Mouse (Mus musculus) kidney, postnatal 0 days (tissue): Measurements from ENCODE around the gene B430306N03Rik. TPM values are rescaled to one million over a fixed set of nuclear protein-coding genes. Genes with fewer than 3 reads are reported as not detected.

Source experiments
- ATAC-seq: fragments of 200-750 bp; cut with Nextera tagmentation; replicated peaks from 2 replicates; pipeline ENCODE4 v1.8.0; 2017; ENCODE audit warnings: low read depth, moderate number of reproducible peaks, moderate TSS enrichment, moderate library complexity; ENCODE audit not compliant: low FRiP score
- DNase-seq: peaks from one replicate; pipeline ENCODE4 v3.0.0-alpha.2; 2016; ENCODE audit warnings: low spot score
- H3K27ac ChIP-seq: fragments of 300-500 bp; sonication (generic); 2 replicates; pipeline ENCODE4 v1.5.1; 2014; ENCODE audit warnings: mild to moderate bottlenecking
- H3K27me3 ChIP-seq: fragments of 300-500 bp; sonication (generic); 2 replicates; pipeline ENCODE4 v1.6.1; 2014; ENCODE audit warnings: low read length, mixed read lengths; ENCODE audit not compliant: insufficient read depth
- H3K36me3 ChIP-seq: fragments of 300-500 bp; sonication (generic); 2 replicates; pipeline ENCODE4 v1.6.1; 2014; ENCODE audit warnings: low read length, mixed read lengths; ENCODE audit not compliant: insufficient read depth
- H3K4me1 ChIP-seq: fragments of 300-500 bp; sonication (generic); replicated peaks from 2 replicates; pipeline ENCODE4 v1.6.1; 2014; ENCODE audit warnings: antibody characterized with exemption, low read length, mixed read lengths; ENCODE audit not compliant: insufficient read depth
- H3K4me2 ChIP-seq: fragments of 300-500 bp; sonication (generic); 2 replicates; pipeline ENCODE4 v1.6.1; 2014; ENCODE audit warnings: mild to moderate bottlenecking, low read length, moderate library complexity, mixed read lengths
- H3K4me3 ChIP-seq: fragments of 300-500 bp; sonication (generic); replicated peaks from 2 replicates; pipeline ENCODE4 v1.5.1; 2014; ENCODE audit warnings: low read depth, low read length
- H3K9ac ChIP-seq: fragments of 300-500 bp; sonication (generic); 2 replicates; pipeline ENCODE4 v1.6.1; 2014; ENCODE audit warnings: low read depth, low read length
- H3K9me3 ChIP-seq: fragments of 300-500 bp; sonication (generic); replicated peaks from 2 replicates; pipeline ENCODE4 v1.6.1; 2016; ENCODE audit warnings: low read length, inconsistent platforms, mixed read lengths
- CTCF ChIP-seq: IDR thresholded peaks from 2 replicates; pipeline ENCODE4 v1.5.1; 2016; ENCODE audit warnings: antibody characterized with exemption, low read depth, mild to moderate bottlenecking, moderate library complexity
- WGBS: fragments of 180-500 bp; shearing (Covaris S2); extraction: QIAGEN DNeasy Blood & Tissue Kit; methylation state at CpG from one replicate; pipeline ENCODE4 v1.1.7; 2014; 5-methylcytosine and 5-hydroxymethylcytosine counted together
- polyA plus RNA-seq: library from polyadenylated mRNA; unstranded; fragments of >200 nt; fragmentation: Nextera tagmentation; extraction: Ambion mirVana; gene quantifications from 2 replicates; pipeline ENCODE4 v1.2.1, GENCODE M21; 2015

Gene B430306N03Rik
- polyA plus RNA-seq, 1 experiment from 2014 or later, result 0.28 TPM

GRCm38 (mm10) chr17:48300861-48301260, 15.1 kb upstream of the B430306N03Rik start:
- Histone ChIP-seq H3K4me1 (no peaks in the 10 kb centered on the region), H3K9me3 (no peaks in the 10 kb centered on the region), H3K9ac (no peak overlapping the region), H3K4me3 (no peak overlapping the region), H3K27me3 (no peaks in the 10 kb centered on the region), H3K27ac (no peak overlapping the region), H3K36me3 (no peaks in the 10 kb centered on the region), H3K4me2 (no peak overlapping the region)
- no peak for TF ChIP-seq CTCF
- DNase-seq (no peak), ATAC-seq (no peak)
- WGBS, result 74% methylated on average over 9 of the region's 9 CpGs

GRCm38 (mm10) chr17:48301792-48302191, 14.1 kb upstream of the B430306N03Rik start:
- Histone ChIP-seq H3K36me3 (no peaks in the 10 kb centered on the region), H3K27me3 (no peaks in the 10 kb centered on the region), H3K9ac (no peak overlapping the region), H3K4me3 (no peak overlapping the region), H3K4me2 (no peak overlapping the region), H3K4me1 (no peaks in the 10 kb centered on the region), H3K9me3 (no peaks in the 10 kb centered on the region), H3K27ac (no peak overlapping the region)
- WGBS, result 90% methylated on average over 5 of the region's 5 CpGs
- DNase-seq (no peak), ATAC-seq (no peak)
- TF ChIP-seq CTCF, result no peak

- Histone ChIP-seq H3K4me1 (no peaks in the 10 kb centered on the region), H3K9me3 (no peaks in the 10 kb centered on the region), H3K4me2 (no peak overlapping the region), H3K9ac (no peak overlapping the region), H3K27ac (no peak overlapping the region), H3K4me3 (no peak overlapping the region), H3K36me3 (no peaks in the 10 kb centered on the region), H3K27me3 (no peaks in the 10 kb centered on the region)
- DNase-seq (no peak), ATAC-seq (no peak)
- no peak for TF ChIP-seq CTCF
- 63% methylated on average over 2 of the region's 2 CpGs for WGBS
Observed at GRCm38 (mm10) chr17:48312124-48312523, 3.8 kb upstream of the B430306N03Rik start.

- Histone ChIP-seq H3K4me3 (no peak overlapping the region), H3K9ac (no peak overlapping the region), H3K27me3 (no peaks in the 10 kb centered on the region), H3K4me2 (no peak overlapping the region), H3K27ac (no peak overlapping the region), H3K36me3 (no peaks in the 10 kb centered on the region), H3K9me3 (no peaks in the 10 kb centered on the region), H3K4me1 (no peaks in the 10 kb centered on the region)
- no peak for TF ChIP-seq CTCF
- DNase-seq (no peak), ATAC-seq (no peak)
- 81% methylated on average over 1 of the region's 1 CpGs for WGBS
Observed at GRCm38 (mm10) chr17:48318686-48319085, 2.7 kb downstream of the B430306N03Rik start.

- Histone ChIP-seq H3K4me2 (no peak overlapping the region), H3K36me3 (no peaks in the 10 kb centered on the region), H3K4me1 (no peaks in the 10 kb centered on the region), H3K27ac (no peak overlapping the region), H3K4me3 (no peak overlapping the region), H3K9ac (no peak overlapping the region), H3K9me3 (no peaks in the 10 kb centered on the region), H3K27me3 (no peaks in the 10 kb centered on the region)
- 88% methylated on average over 2 of the region's 2 CpGs for WGBS
- ATAC-seq (no peak), DNase-seq (no peak)
- no peak for TF ChIP-seq CTCF
Observed at GRCm38 (mm10) chr17:48321279-48321678, 5.3 kb downstream of the B430306N03Rik start.

GRCm38 (mm10) chr17:48323236-48323635, 7.3 kb downstream of the B430306N03Rik start:
- no peaks in the 10 kb centered on the region for H3K36me3 ChIP-seq
- no peaks in the 10 kb centered on the region for H3K9me3 ChIP-seq
- no peak overlapping the region for H3K4me2 ChIP-seq
- H3K4me1 ChIP-seq, result no peaks in the 10 kb centered on the region
- 81% methylated on average over 3 of the region's 3 CpGs for WGBS
- H3K9ac ChIP-seq, result no peak overlapping the region
- H3K27me3 ChIP-seq, result no peaks in the 10 kb centered on the region
- no peak overlapping the region for H3K27ac ChIP-seq
- H3K4me3 ChIP-seq, result no peak overlapping the region
- DNase-seq (no peak), ATAC-seq (no peak)
- no peak for TF ChIP-seq CTCF

- Histone ChIP-seq H3K27ac (no peak overlapping the region), H3K36me3 (no peaks in the 10 kb centered on the region), H3K4me2 (no peak overlapping the region), H3K9ac (no peak overlapping the region), H3K27me3 (no peaks in the 10 kb centered on the region), H3K4me1 (no peaks in the 10 kb centered on the region), H3K9me3 (no peaks in the 10 kb centered on the region), H3K4me3 (no peak overlapping the region)
- TF ChIP-seq CTCF, result no peak
- WGBS, result 79% methylated on average over 5 of the region's 5 CpGs
- no peak for DNase-seq
- ATAC-seq, result no peak
Observed at GRCm38 (mm10) chr17:48324258-48324657, 8.3 kb downstream of the B430306N03Rik start.
